Mouse (Mus musculus) embryonic facial prominence, embryonic 12.5 days (tissue): Measurements from ENCODE around the gene Rer1. TPM values are rescaled to one million over a fixed set of nuclear protein-coding genes. Genes with fewer than 3 reads are reported as not detected.

Experiments
- ATAC-seq: fragments of 200-750 bp; cut with Nextera tagmentation; 2 replicates; pipeline ENCODE4 v1.8.0; 2017; ENCODE audit not compliant: insufficient number of reproducible peaks, insufficient read depth, low FRiP score, low TSS enrichment
- H3K27ac ChIP-seq: fragments of 300-500 bp; sonication (generic); 2 replicates; pipeline ENCODE4 v1.5.1; 2016; ENCODE audit warnings: mild to moderate bottlenecking
- H3K27me3 ChIP-seq: fragments of 300-500 bp; sonication (generic); 2 replicates; pipeline ENCODE4 v1.6.1; 2016; ENCODE audit warnings: mild to moderate bottlenecking, moderate library complexity
- H3K36me3 ChIP-seq: fragments of 300-500 bp; sonication (generic); 2 replicates; pipeline ENCODE4 v1.6.1; 2016; ENCODE audit warnings: mild to moderate bottlenecking
- H3K4me1 ChIP-seq: fragments of 300-500 bp; sonication (generic); 2 replicates; pipeline ENCODE4 v1.6.1; 2016
- H3K4me2 ChIP-seq: fragments of 300-500 bp; sonication (generic); replicated peaks from 2 replicates; pipeline ENCODE4 v1.6.1; 2016; ENCODE audit warnings: mild to moderate bottlenecking, moderate library complexity
- H3K4me3 ChIP-seq: fragments of 300-500 bp; sonication (generic); 2 replicates; pipeline ENCODE4 v1.5.1; 2016; ENCODE audit warnings: mild to moderate bottlenecking
- H3K9ac ChIP-seq: fragments of 300-500 bp; sonication (generic); 2 replicates; pipeline ENCODE4 v1.6.1; 2016; ENCODE audit warnings: mild to moderate bottlenecking, moderate library complexity
- H3K9me3 ChIP-seq: fragments of 300-500 bp; sonication (generic); 2 replicates; pipeline ENCODE4 v1.6.1; 2016; ENCODE audit warnings: mild to moderate bottlenecking, moderate library complexity
- WGBS: fragments of 180-500 bp; shearing (Covaris S2); methylation state at CpG from one replicate; pipeline ENCODE4 v1.1.7; 2016; 5-methylcytosine and 5-hydroxymethylcytosine counted together
- polyA plus RNA-seq: library from polyadenylated mRNA; unstranded; fragments of >200 nt; fragmentation: Nextera tagmentation; extraction: Ambion mirVana; gene quantifications from 2 replicates; pipeline ENCODE4 v1.2.1, GENCODE M21; 2016

Gene Rer1
- polyA plus RNA-seq, 1 experiment from 2014 or later = 143 TPM

DNA sequence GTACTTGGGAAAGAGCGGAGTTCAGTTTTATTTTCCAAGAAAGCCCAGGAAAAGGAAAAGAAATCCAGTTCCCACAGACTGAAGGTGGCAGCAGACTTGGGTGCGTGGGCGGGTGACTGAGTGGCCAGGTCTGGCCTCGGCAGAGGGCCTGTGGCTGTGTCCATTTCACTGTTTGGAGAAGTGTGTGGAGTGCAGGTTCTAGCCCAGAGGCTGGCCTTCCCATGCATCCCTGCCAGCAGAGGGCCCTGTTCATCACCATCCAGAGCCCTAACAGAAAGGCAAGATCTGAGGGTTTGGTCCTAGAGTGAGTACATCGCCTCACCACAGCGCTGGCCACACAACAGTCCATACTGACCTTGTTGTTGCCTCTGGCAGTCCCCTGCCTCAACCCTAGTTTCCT is 17.0 kb downstream of the Rer1 start:
- H3K9ac ChIP-seq = no peak overlapping the region
- peaks cover 58% of the 10 kb centered on the region for H3K36me3 ChIP-seq
- H3K9me3 ChIP-seq = no peaks in the 10 kb centered on the region
- WGBS = 86% methylated on average over 6 of the region's 6 CpGs
- no peak overlapping the region for H3K4me2 ChIP-seq
- no peaks in the 10 kb centered on the region for H3K27me3 ChIP-seq
- no peak overlapping the region for H3K4me3 ChIP-seq
- peaks cover 9% of the 10 kb centered on the region for H3K4me1 ChIP-seq
- no peak overlapping the region for H3K27ac ChIP-seq
- no peak for ATAC-seq

DNA sequence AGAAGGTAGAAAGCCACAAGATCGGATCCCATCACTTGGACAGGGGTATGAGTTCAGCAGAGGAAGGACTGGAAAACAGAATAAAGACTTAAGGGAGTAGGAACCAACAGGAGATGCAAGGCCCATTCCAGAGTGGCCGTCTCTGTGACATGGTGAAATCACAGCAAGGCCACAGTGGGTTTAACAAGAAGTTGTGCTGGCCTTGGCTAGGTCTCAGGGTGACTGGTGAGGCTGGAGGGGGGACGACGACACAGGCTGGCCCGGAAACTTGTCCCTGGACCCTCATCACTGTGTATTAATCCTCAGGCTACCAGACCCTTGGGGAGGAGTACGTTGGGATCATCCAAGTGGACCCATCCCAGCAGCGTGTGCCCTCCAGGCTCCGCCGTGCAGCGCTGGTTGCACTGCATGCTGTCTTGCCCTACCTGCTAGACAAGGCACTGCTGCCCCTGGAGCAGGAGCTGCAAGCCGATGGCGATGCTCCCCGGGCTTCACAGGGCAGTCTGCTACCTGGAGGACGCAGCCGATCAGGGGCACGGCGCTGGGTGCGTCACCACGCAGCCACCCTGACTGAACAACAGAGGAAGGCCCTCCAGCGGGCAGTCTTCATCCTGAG is 17.7 kb downstream of the Rer1 start:
- Histone ChIP-seq H3K4me2 (no peak overlapping the region), H3K36me3 (peaks cover 51% of the 10 kb centered on the region)

GRCm38 (mm10) chr4:155066834-155067522 is 19.2 kb downstream of the Rer1 start, which contains the start of gene Pex10:
TSS of gene Pex10 (plus strand) at chr4:155067016.
- Histone ChIP-seq H3K9ac (peak within 1 kb of the TSS; percentile 74), H3K36me3 (peaks cover 37% of the 10 kb centered on the region), H3K27ac (peak within 1 kb of the TSS; percentile 83), H3K4me3 (peak within 1 kb of the TSS; percentile 68), H3K9me3 (no peaks in the 10 kb centered on the region), H3K4me1 (peaks cover 10% of the 10 kb centered on the region), H3K4me2 (peak within 1 kb of the TSS; percentile 70), H3K27me3 (no peaks in the 10 kb centered on the region)
- WGBS = under 1% methylated on average over 48 of the region's 48 CpGs
- ATAC-seq = peak; percentile 78

More for the DNA sequence above, 17.7 kb downstream of the Rer1 start:
- Histone ChIP-seq H3K9ac (no peak overlapping the region), H3K27ac (no peak overlapping the region), H3K4me1 (peaks cover 9% of the 10 kb centered on the region), H3K27me3 (no peaks in the 10 kb centered on the region), H3K4me3 (no peak overlapping the region), H3K9me3 (no peaks in the 10 kb centered on the region)
- ATAC-seq = no peak
- 95% methylated on average over 20 of the region's 20 CpGs for WGBS

DNA sequence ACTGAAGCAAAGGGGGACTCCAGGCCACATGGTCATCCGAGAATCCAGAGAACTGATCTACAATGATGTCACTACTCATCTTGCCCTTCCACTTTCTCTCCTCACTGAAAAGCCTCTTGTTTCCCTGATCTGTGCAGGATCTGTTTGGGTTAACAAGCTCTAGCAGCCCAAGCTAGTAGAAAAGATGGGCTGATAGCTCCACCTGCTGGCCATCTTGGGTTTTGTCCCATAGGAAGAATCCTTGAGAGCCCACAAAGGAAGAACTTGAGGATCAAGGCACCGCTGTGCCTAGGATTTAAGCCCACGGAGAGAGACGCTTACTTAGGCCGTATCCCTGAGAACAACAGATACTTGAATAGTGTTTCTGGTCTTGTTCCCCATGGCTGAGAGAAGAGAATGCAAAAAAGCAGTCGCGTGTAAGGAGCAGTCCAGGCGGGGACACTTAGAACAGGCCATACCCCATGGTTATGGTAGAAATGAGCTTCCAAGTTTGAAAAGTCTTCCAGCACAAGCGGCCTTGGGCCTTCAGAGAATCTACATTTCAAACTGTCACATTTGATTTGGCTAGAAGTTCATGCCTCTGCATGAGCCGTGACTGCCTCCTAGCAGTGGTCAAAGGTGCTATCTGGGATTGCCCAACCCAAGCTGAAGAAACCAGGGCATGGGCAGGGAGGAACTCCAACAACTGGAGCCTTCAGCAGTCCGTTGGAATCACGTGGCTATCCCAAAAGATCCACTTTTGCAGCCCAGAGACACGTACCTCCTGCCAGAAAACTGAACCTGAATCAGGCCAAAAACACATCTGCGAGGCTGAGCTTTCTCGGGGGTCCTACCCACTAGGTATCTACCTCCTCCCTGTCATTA is 20.0 kb downstream of the Rer1 start:
- Histone ChIP-seq H3K4me3 (peak overlapping the region; percentile 68), H3K27me3 (no peaks in the 10 kb centered on the region), H3K4me2 (peak overlapping the region; percentile 70), H3K4me1 (peaks cover 18% of the 10 kb centered on the region), H3K27ac (peak overlapping the region; percentile 83), H3K9me3 (no peaks in the 10 kb centered on the region), H3K9ac (no peak overlapping the region), H3K36me3 (peaks cover 29% of the 10 kb centered on the region)
- ATAC-seq = peak; percentile 12; the same call in 1 of the 2 replicates
- WGBS = 3% methylated on average over 15 of the region's 15 CpGs

- 53% methylated on average over 2 of the region's 2 CpGs for WGBS
- H3K36me3 ChIP-seq = peaks cover 12% of the 10 kb centered on the region
- no peak overlapping the region for H3K4me3 ChIP-seq
- ATAC-seq = no peak
- peak overlapping the region; percentile 58; the same call in 1 of the 2 replicates for H3K27ac ChIP-seq
- peaks cover 19% of the 10 kb centered on the region for H3K4me1 ChIP-seq
- no peak overlapping the region for H3K9ac ChIP-seq
- H3K27me3 ChIP-seq = no peaks in the 10 kb centered on the region
- no peak overlapping the region for H3K4me2 ChIP-seq
- no peaks in the 10 kb centered on the region for H3K9me3 ChIP-seq
Measured at GRCm38 (mm10) chr4:155064474-155064873, 21.7 kb downstream of the Rer1 start.

DNA sequence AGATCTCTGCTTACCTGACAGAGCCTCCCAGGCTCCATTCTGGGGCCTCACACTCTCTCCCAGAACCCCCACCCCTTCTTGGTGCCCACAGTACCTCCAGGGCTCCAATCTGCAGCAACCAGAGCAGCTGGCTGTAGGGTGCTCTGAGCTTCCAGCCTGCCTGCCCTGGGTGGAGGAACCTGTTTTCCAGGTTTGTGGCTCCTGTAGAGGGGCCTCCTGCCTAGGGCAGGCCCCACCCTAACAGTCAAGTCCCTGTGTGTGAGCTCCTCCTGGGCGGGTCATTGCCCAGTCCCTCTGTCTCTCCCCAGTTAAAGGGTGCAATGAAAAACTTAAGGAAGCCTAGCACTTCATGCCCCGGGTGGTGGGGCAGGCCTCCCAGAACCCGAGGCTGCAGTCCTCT is 22.3 kb downstream of the Rer1 start:
- no peak for ATAC-seq
- H3K36me3 ChIP-seq = peaks cover 6% of the 10 kb centered on the region
- H3K27me3 ChIP-seq = no peaks in the 10 kb centered on the region
- WGBS = 25% methylated on average over 3 of the region's 3 CpGs
- no peaks in the 10 kb centered on the region for H3K9me3 ChIP-seq
- H3K4me2 ChIP-seq = no peak overlapping the region
- no peak overlapping the region for H3K4me3 ChIP-seq
- H3K9ac ChIP-seq = no peak overlapping the region
- H3K27ac ChIP-seq = peak overlapping the region; percentile 58
- peaks cover 19% of the 10 kb centered on the region for H3K4me1 ChIP-seq

DNA sequence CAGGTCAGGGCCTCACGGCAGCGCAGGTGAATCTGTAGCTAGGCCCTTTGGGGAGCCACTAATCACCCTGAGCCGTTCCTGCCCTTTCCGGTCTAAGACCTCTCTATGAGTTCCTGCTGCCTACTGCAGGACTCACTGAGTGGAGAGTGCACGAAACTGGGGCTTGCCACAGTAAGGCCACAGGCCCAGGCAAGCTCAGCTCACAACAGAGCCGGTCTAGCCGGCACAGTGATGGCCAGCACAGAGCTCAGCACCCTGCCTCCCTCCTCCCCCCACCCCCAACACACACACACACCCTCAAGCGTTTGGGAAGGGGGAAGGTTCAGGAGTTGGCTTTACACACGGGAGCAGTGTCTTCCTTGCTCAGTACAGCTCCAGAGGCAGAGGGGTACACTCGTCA is 27.9 kb downstream of the Rer1 start:
- 28% methylated on average over 10 of the region's 10 CpGs for WGBS
- Histone ChIP-seq H3K9ac (no peak overlapping the region), H3K36me3 (no peaks in the 10 kb centered on the region), H3K9me3 (no peaks in the 10 kb centered on the region), H3K4me1 (0 out of 2 replicates have a peak, but pooled peaks cover 21% of the 10 kb centered on the region), H3K27ac (0 out of 2 replicates have a peak overlapping the region, but pooled peaks have one; percentile 51), H3K27me3 (peaks cover 11% of the 10 kb centered on the region), H3K4me3 (no peak overlapping the region), H3K4me2 (no peak overlapping the region)
- ATAC-seq = no peak

DNA sequence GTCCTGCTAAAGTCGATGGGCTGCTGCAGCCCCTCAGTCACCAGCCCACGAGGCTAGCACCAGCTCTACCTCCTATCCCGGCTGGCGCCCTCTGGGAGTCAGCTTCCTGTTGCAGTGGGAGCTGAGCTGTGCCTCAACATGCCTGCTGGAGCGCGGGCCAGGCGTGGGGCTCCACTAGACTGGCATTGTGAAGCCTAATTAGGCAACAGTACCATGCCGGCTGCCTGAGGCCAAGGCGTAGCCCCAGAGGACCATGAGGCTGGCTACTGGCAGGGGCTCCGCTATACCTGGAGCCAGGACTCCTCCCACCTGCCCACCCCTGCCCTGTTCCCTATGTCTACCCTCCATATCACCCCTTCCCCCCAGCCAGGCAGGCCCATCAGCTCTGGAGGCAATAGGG is 29.5 kb downstream of the Rer1 start, which contains the start of gene Plch2:
Gene Plch2, minus strand, starts transcription at position 61 of the 400 bp plus-strand sequence.
- WGBS = 56% methylated on average over 10 of the region's 10 CpGs
- Histone ChIP-seq H3K4me3 (no peak within 1 kb of the TSS), H3K27ac (peak within 1 kb of the TSS; percentile 51; the same call in 1 of the 2 replicates), H3K9ac (no peak within 1 kb of the TSS), H3K4me2 (no peak within 1 kb of the TSS), H3K9me3 (no peaks in the 10 kb centered on the region), H3K4me1 (0 out of 2 replicates have a peak, but pooled peaks cover 18% of the 10 kb centered on the region), H3K27me3 (peaks cover 11% of the 10 kb centered on the region), H3K36me3 (no peaks in the 10 kb centered on the region)
- ATAC-seq = peak; percentile 19; the same call in 1 of the 2 replicates

DNA sequence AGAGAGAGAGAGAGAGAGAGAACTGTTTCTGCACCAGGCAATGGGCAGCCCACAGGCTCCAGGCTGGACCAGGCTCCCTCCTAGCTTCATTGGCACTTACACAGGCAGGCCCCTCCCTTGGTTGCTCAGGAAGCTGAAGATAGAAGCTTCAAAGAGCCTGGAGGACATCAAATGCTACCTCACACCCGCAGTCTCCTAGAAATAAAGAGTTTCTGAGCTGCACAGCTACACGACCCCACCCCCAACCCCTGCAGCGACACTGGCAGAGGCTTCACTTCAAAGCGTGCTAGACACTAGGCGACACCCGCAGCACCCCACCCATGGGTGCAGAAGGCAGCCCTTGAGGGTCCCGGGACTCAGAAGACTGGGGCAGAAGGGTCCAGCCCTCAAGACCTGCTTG is 36.1 kb downstream of the Rer1 start:
- no peak overlapping the region for H3K4me2 ChIP-seq
- ATAC-seq = no peak
- 80% methylated on average over 7 of the region's 7 CpGs for WGBS

DNA sequence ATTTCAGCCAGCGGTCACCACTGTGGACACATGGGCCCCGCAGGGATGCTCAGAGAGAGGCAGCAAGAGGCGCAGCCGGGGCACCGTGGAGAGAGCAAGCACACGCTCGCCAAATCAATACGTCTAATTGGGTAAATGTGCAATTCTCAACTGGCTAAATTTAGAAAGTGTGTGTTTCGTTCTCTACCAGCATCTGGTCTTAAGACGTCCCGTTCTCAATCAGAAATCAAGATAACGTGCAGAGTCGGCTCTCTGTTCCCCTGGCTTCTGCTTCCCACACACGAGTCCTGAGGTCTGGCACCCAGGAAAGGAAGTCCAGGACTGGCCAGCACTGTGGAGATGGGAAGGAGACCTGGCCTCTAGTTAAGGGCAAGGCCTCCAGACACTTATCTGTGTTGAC is 39.5 kb downstream of the Rer1 start:
- no peak overlapping the region for H3K9ac ChIP-seq
- 73% methylated on average over 14 of the region's 14 CpGs for WGBS
- H3K27ac ChIP-seq = no peak overlapping the region
- H3K4me2 ChIP-seq = no peak overlapping the region
- ATAC-seq = no peak
- H3K36me3 ChIP-seq = no peaks in the 10 kb centered on the region
- H3K9me3 ChIP-seq = no peaks in the 10 kb centered on the region
- H3K4me1 ChIP-seq = peaks cover 9% of the 10 kb centered on the region
- H3K4me3 ChIP-seq = no peak overlapping the region
- peaks cover 54% of the 10 kb centered on the region for H3K27me3 ChIP-seq

More for the DNA sequence above, 36.1 kb downstream of the Rer1 start:
- no peaks in the 10 kb centered on the region for H3K36me3 ChIP-seq
- no peak overlapping the region for H3K9ac ChIP-seq
- H3K9me3 ChIP-seq = no peaks in the 10 kb centered on the region
- no peak overlapping the region for H3K4me3 ChIP-seq
- H3K4me1 ChIP-seq = 0 out of 2 replicates have a peak, but pooled peaks cover 4% of the 10 kb centered on the region
- H3K27ac ChIP-seq = no peak overlapping the region
- H3K27me3 ChIP-seq = peaks cover 22% of the 10 kb centered on the region

GRCm38 (mm10) chr4:155043289-155043625 is 42.9 kb downstream of the Rer1 start:
- 2% methylated on average over 25 of the region's 25 CpGs for WGBS
- Histone ChIP-seq H3K4me2 (peak overlapping the region; percentile 85), H3K9ac (peak overlapping the region; percentile 40), H3K27me3 (peaks cover 77% of the 10 kb centered on the region), H3K4me1 (peaks cover 9% of the 10 kb centered on the region), H3K9me3 (no peaks in the 10 kb centered on the region), H3K27ac (no peak overlapping the region), H3K36me3 (no peaks in the 10 kb centered on the region), H3K4me3 (peak overlapping the region; percentile 49)
- no peak for ATAC-seq
